Mouse (Mus musculus) intestine, postnatal 0 days (tissue): ENCODE measurements around the gene Mfsd6l. TPM values are rescaled to one million over a fixed set of nuclear protein-coding genes. Genes with fewer than 3 reads are reported as not detected.

Source experiments
- ATAC-seq: fragments of 200-750 bp; cut with Nextera tagmentation; 2 replicates; pipeline ENCODE4 v1.8.0; 2017; ENCODE audit warnings: mild to moderate bottlenecking, moderate TSS enrichment, moderate library complexity
- H3K27ac ChIP-seq: fragments of 300-500 bp; sonication (generic); 2 replicates; pipeline ENCODE4 v1.5.1; 2014; ENCODE audit warnings: mild to moderate bottlenecking, low read depth, low read length, moderate library complexity
- H3K27me3 ChIP-seq: fragments of 300-500 bp; sonication (generic); replicated peaks from 2 replicates; pipeline ENCODE4 v1.6.1; 2014; ENCODE audit warnings: low read length, mixed read lengths; ENCODE audit not compliant: control insufficient read depth, insufficient read depth
- H3K36me3 ChIP-seq: fragments of 300-500 bp; sonication (generic); 2 replicates; pipeline ENCODE4 v1.6.1; 2014; ENCODE audit warnings: mild to moderate bottlenecking, moderate library complexity; ENCODE audit not compliant: control insufficient read depth, insufficient read depth
- H3K4me1 ChIP-seq: fragments of 300-500 bp; sonication (generic); replicated peaks from 2 replicates; pipeline ENCODE4 v1.6.1; 2014; ENCODE audit warnings: antibody characterized with exemption, low read length, mixed read lengths; ENCODE audit not compliant: control insufficient read depth, insufficient read depth
- H3K4me2 ChIP-seq: fragments of 300-500 bp; sonication (generic); replicated peaks from 2 replicates; pipeline ENCODE4 v1.6.1; 2014; ENCODE audit warnings: low read depth, mild to moderate bottlenecking, moderate library complexity
- H3K4me3 ChIP-seq: fragments of 300-500 bp; sonication (generic); 2 replicates; pipeline ENCODE4 v1.5.1; 2014; ENCODE audit warnings: low read depth, low read length
- H3K9ac ChIP-seq: fragments of 300-500 bp; sonication (generic); 2 replicates; pipeline ENCODE4 v1.6.1; 2014; ENCODE audit warnings: mild to moderate bottlenecking, low read depth, low read length
- H3K9me3 ChIP-seq: fragments of 300-500 bp; sonication (generic); 2 replicates; pipeline ENCODE4 v1.6.1; 2016; ENCODE audit warnings: mixed run types; ENCODE audit not compliant: control insufficient read depth
- CTCF ChIP-seq: sonication (generic); IDR thresholded peaks from 2 replicates; pipeline ENCODE4 v1.5.1; 2016; ENCODE audit warnings: low read depth, mild to moderate bottlenecking, control low read depth, antibody characterized with exemption, moderate library complexity
- WGBS: fragments of 180-500 bp; shearing (Covaris S2); extraction: QIAGEN DNeasy Blood & Tissue Kit; methylation state at CpG from one replicate; pipeline ENCODE4 v1.1.7; 2014; 5-methylcytosine and 5-hydroxymethylcytosine counted together
- polyA plus RNA-seq: library from polyadenylated mRNA; unstranded; fragments of >200 nt; fragmentation: Nextera tagmentation; extraction: Ambion mirVana; gene quantifications from 2 replicates; pipeline ENCODE4 v1.2.1, GENCODE M21; 2015

The Mfsd6l gene
- polyA plus RNA-seq, 1 experiment from 2014 or later, result 7.7 TPM

- ATAC-seq, result no peak
- Histone ChIP-seq H3K27me3 (no peaks in the 10 kb centered on the region), H3K4me3 (no peak overlapping the region), H3K9ac (no peak overlapping the region), H3K4me1 (no peaks in the 10 kb centered on the region), H3K9me3 (no peaks in the 10 kb centered on the region), H3K27ac (no peak overlapping the region), H3K4me2 (no peak overlapping the region), H3K36me3 (no peaks in the 10 kb centered on the region)
- TF ChIP-seq CTCF, result no peak
- 76% methylated on average over 8 of the region's 8 CpGs for WGBS
These were observed 10.2 kb upstream of the Mfsd6l start for GRCm38 (mm10) chr11:68545682-68546222.

GRCm38 (mm10) chr11:68547484-68547883 lies 8.5 kb upstream of the Mfsd6l start:
- H3K27ac ChIP-seq, result no peak overlapping the region
- WGBS, result 60% methylated on average over 2 of the region's 2 CpGs

DNA sequence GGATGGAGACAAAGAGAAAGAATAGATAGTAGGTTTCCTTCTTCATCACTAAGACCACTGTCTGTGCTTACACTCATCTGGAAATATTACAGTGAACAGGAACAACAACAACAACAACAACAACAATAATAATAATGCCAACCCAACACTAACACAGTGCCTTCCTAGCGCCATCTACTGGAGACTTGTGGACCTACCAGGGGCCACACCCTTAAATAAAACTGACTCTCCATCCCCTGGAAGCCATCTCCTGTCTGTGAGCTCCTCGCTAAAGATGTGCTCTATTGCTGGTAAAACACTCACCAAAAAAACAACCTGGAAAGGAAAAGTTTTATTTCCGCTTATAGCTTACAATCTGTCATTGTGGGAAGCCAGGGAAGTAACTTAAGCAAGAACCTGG lies 6.4 kb upstream of the Mfsd6l start:
- ATAC-seq, result no peak
- peak; percentile 74 for TF ChIP-seq CTCF
- Histone ChIP-seq H3K27me3 (no peaks in the 10 kb centered on the region), H3K4me2 (no peak overlapping the region), H3K27ac (no peak overlapping the region), H3K4me3 (no peak overlapping the region), H3K36me3 (no peaks in the 10 kb centered on the region), H3K9me3 (no peaks in the 10 kb centered on the region), H3K9ac (no peak overlapping the region), H3K4me1 (no peaks in the 10 kb centered on the region)
- 49% methylated on average over 3 of the region's 3 CpGs for whole genome bisulfite sequencing

More at GRCm38 (mm10) chr11:68547484-68547883, 8.5 kb upstream of the Mfsd6l start:
- no peak for TF ChIP-seq CTCF
- no peak overlapping the region for H3K4me3 ChIP-seq
- no peak for ATAC-seq
- H3K9me3 ChIP-seq, result no peaks in the 10 kb centered on the region
- no peak overlapping the region for H3K4me2 ChIP-seq
- H3K27me3 ChIP-seq, result no peaks in the 10 kb centered on the region
- no peaks in the 10 kb centered on the region for H3K36me3 ChIP-seq
- H3K4me1 ChIP-seq, result no peaks in the 10 kb centered on the region
- no peak overlapping the region for H3K9ac ChIP-seq

DNA sequence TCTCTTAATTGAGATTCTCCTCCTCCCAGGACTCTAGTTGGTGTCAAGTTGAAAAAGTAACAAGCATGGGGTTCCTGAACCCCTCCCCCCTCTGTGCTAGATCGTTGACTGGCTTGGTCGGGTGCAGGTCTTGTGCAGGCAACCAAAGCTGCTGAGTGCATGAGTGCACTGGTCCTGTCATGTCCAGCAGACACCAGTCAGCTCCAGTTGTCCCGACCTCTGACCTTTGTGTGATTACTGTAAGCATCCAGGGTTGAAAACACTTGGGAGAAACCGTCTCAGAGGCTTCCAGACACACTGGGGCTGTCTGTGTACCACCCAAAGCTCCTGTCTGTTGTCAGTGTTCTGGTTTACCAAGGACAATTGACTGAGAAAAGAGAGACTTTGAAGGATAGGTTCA lies 5.6 kb upstream of the Mfsd6l start:
- no peaks in the 10 kb centered on the region for H3K36me3 ChIP-seq
- H3K4me2 ChIP-seq, result no peak overlapping the region
- H3K27ac ChIP-seq, result no peak overlapping the region
- no peaks in the 10 kb centered on the region for H3K9me3 ChIP-seq
- no peaks in the 10 kb centered on the region for H3K4me1 ChIP-seq
- H3K4me3 ChIP-seq, result no peak overlapping the region
- H3K27me3 ChIP-seq, result no peaks in the 10 kb centered on the region
- no peak for ATAC-seq
- 59% methylated on average over 4 of the region's 4 CpGs for WGBS
- no peak for TF ChIP-seq CTCF
- H3K9ac ChIP-seq, result no peak overlapping the region

DNA sequence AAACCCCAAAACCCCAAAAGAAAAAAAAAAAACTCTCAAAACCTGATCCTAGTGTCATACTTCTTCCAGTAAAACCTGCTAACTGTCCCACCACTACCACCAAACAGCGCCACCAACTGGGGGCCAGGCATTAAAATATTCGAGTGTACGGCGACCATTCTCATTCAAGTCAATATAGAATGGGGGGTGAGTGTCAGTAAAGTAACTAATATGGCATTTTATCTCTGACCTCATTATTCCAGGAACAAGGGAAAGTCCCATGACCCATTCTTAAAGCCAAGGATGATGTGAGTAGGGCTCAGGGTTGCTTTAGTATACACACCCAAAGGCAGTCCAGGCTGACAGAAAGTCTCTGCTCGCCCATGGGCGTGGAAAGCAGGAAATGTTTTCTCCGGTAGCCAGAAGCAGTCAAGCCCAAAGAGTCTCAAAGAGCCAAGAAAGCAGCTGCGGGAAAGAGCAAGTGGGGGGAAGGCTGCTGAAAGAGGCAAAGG lies 2.0 kb upstream of the Mfsd6l start:
- H3K27me3 ChIP-seq, result no peaks in the 10 kb centered on the region
- H3K36me3 ChIP-seq, result no peaks in the 10 kb centered on the region
- TF ChIP-seq CTCF, result peak; percentile 67
- H3K9me3 ChIP-seq, result no peaks in the 10 kb centered on the region
- H3K4me1 ChIP-seq, result 0 out of 2 replicates have a peak, but pooled peaks cover 4% of the 10 kb centered on the region
- no peak overlapping the region for H3K27ac ChIP-seq
- no peak overlapping the region for H3K9ac ChIP-seq
- WGBS, result 30% methylated on average over 8 of the region's 8 CpGs
- no peak overlapping the region for H3K4me2 ChIP-seq
- no peak for ATAC-seq
- H3K4me3 ChIP-seq, result no peak overlapping the region

GRCm38 (mm10) chr11:68559546-68559945 lies 3.6 kb downstream of the Mfsd6l start:
- ATAC-seq, result no peak
- Histone ChIP-seq H3K9me3 (no peaks in the 10 kb centered on the region), H3K9ac (no peak overlapping the region), H3K4me3 (no peak overlapping the region), H3K4me1 (0 out of 2 replicates have a peak, but pooled peaks cover 4% of the 10 kb centered on the region), H3K4me2 (no peak overlapping the region), H3K36me3 (no peaks in the 10 kb centered on the region), H3K27ac (no peak overlapping the region), H3K27me3 (no peaks in the 10 kb centered on the region)
- peak; percentile 63 for TF ChIP-seq CTCF
- WGBS, result 50% methylated on average over 1 of the region's 1 CpGs
